Mouse (Mus musculus) adrenal gland, postnatal 36 days (tissue): Measurements from ENCODE around the gene Syt2. TPM values are rescaled to one million over a fixed set of nuclear protein-coding genes. Genes with fewer than 3 reads are reported as not detected.
A peak's percentile ranks its signal among the peaks of the same experiment; 100 is the strongest.

Experiments
- DNase-seq, 2 experiments: peaks; one replicate each; pipeline ENCODE4 v3.0.0; 2021; ENCODE audit warnings: mixed read lengths in 1 of 2
- total RNA-seq, 2 experiments: library from RNA; stranded (reverse); gene quantifications; 2 replicates each; pipeline ENCODE4 v1.2.3; 2021

Gene Syt2
- total RNA-seq, 2 experiments from 2014 or later: 0.07 to 0.36 TPM

- no peak for DNase-seq
Observed at GRCm38 (mm10) chr1:134741946-134742661, 95.6 kb downstream of the Syt2 start.

- DNase-seq: peak; percentile 45 to 62
Observed at GRCm38 (mm10) chr1:134745648-134746047, 99.2 kb downstream of the Syt2 start.

GRCm38 (mm10) chr1:134747236-134748174 lies 101.0 kb downstream of the Syt2 start:
- peak; percentile 68 to 70 for DNase-seq

- DNase-seq: peak; percentile 49 to 56
Observed at GRCm38 (mm10) chr1:134749889-134750288, 103.4 kb downstream of the Syt2 start.

GRCm38 (mm10) chr1:134752447-134752846 lies 106.0 kb downstream of the Syt2 start:
- DNase-seq: no peak

- DNase-seq: peak; percentile 54 to 63
Observed at GRCm38 (mm10) chr1:134753751-134754630, 107.5 kb downstream of the Syt2 start.

GRCm38 (mm10) chr1:134754818-134755217 lies 108.3 kb downstream of the Syt2 start:
- no peak for DNase-seq

GRCm38 (mm10) chr1:134755548-134756189 lies 109.2 kb downstream of the Syt2 start:
- peak in 1 of 2 experiments; percentile 28 for DNase-seq

- DNase-seq: no peak
Observed at GRCm38 (mm10) chr1:134756190-134756873, 109.9 kb downstream of the Syt2 start.

GRCm38 (mm10) chr1:134757230-134757629 lies 110.8 kb downstream of the Syt2 start:
- no peak for DNase-seq

GRCm38 (mm10) chr1:134759133-134759532 lies 112.7 kb downstream of the Syt2 start:
- no peak for DNase-seq

- no peak for DNase-seq
Observed at GRCm38 (mm10) chr1:134760642-134761041, 114.2 kb downstream of the Syt2 start.

GRCm38 (mm10) chr1:134761534-134761933 lies 115.1 kb downstream of the Syt2 start:
- no peak for DNase-seq

GRCm38 (mm10) chr1:134763250-134763649 lies 116.8 kb downstream of the Syt2 start:
- DNase-seq: peak in 1 of 2 experiments; percentile 34

GRCm38 (mm10) chr1:134763776-134764438 lies 117.4 kb downstream of the Syt2 start:
- DNase-seq: peak in 1 of 2 experiments; percentile 28

- DNase-seq: no peak
Observed at GRCm38 (mm10) chr1:134764831-134765458, 118.5 kb downstream of the Syt2 start.

GRCm38 (mm10) chr1:134766448-134766847 lies 120.0 kb downstream of the Syt2 start:
- DNase-seq: no peak

- DNase-seq: no peak
Observed at GRCm38 (mm10) chr1:134770312-134770711, 123.8 kb downstream of the Syt2 start.

GRCm38 (mm10) chr1:134771353-134771752 lies 124.9 kb downstream of the Syt2 start:
- DNase-seq: no peak

- no peak for DNase-seq
Observed at GRCm38 (mm10) chr1:134771999-134772398, 125.5 kb downstream of the Syt2 start.
